Mouse (Mus musculus) kidney, embryonic 16.5 days (tissue): ENCODE results near the gene Stau1. TPM values are rescaled to one million over a fixed set of nuclear protein-coding genes. Genes with fewer than 3 reads are reported as not detected.

ENCODE experiments used
- ATAC-seq: fragments of 200-750 bp; cut with Nextera tagmentation; 2 replicates; pipeline ENCODE4 v1.8.0; 2017; ENCODE audit warnings: moderate TSS enrichment; ENCODE audit not compliant: low FRiP score, low TSS enrichment
- H3K27ac ChIP-seq: fragments of 300-500 bp; sonication (generic); 2 replicates; pipeline ENCODE4 v1.5.1; 2014; ENCODE audit warnings: low read length
- H3K27me3 ChIP-seq: fragments of 300-500 bp; sonication (generic); 2 replicates; pipeline ENCODE4 v1.6.1; 2014; ENCODE audit warnings: low read length, control low read depth, mixed read lengths; ENCODE audit not compliant: insufficient read depth
- H3K36me3 ChIP-seq: fragments of 300-500 bp; sonication (generic); 2 replicates; pipeline ENCODE4 v1.6.1; 2014; ENCODE audit warnings: low read length, control low read depth, mixed read lengths; ENCODE audit not compliant: insufficient read depth
- H3K4me1 ChIP-seq: fragments of 300-500 bp; sonication (generic); 2 replicates; pipeline ENCODE4 v1.6.1; 2014; ENCODE audit warnings: low read length, control low read depth, mixed read lengths; ENCODE audit not compliant: insufficient read depth
- H3K4me2 ChIP-seq: fragments of 300-500 bp; sonication (generic); replicated peaks from 2 replicates; pipeline ENCODE4 v1.6.1; 2014; ENCODE audit warnings: low read depth, low read length
- H3K4me3 ChIP-seq: fragments of 300-500 bp; sonication (generic); 2 replicates; pipeline ENCODE4 v1.5.1; 2014; ENCODE audit warnings: mild to moderate bottlenecking, low read length
- H3K9ac ChIP-seq: fragments of 300-500 bp; sonication (generic); replicated peaks from 2 replicates; pipeline ENCODE4 v1.6.1; 2014; ENCODE audit warnings: low read length
- H3K9me3 ChIP-seq: fragments of 300-500 bp; sonication (generic); 2 replicates; pipeline ENCODE4 v1.6.1; 2016; ENCODE audit warnings: low read length, control low read depth
- WGBS: fragments of 180-500 bp; shearing (Covaris S2); extraction: QIAGEN DNeasy Blood & Tissue Kit; methylation state at CpG from one replicate; pipeline ENCODE4 v1.1.7; 2014; 5-methylcytosine and 5-hydroxymethylcytosine counted together
- polyA plus RNA-seq: library from polyadenylated mRNA; unstranded; fragments of >200 nt; fragmentation: Nextera tagmentation; extraction: Ambion mirVana; gene quantifications from 2 replicates; pipeline ENCODE4 v1.2.1, GENCODE M21; 2015

Stau1 gene
- polyA plus RNA-seq, 1 experiment from 2014 or later = 92.0 TPM

DNA sequence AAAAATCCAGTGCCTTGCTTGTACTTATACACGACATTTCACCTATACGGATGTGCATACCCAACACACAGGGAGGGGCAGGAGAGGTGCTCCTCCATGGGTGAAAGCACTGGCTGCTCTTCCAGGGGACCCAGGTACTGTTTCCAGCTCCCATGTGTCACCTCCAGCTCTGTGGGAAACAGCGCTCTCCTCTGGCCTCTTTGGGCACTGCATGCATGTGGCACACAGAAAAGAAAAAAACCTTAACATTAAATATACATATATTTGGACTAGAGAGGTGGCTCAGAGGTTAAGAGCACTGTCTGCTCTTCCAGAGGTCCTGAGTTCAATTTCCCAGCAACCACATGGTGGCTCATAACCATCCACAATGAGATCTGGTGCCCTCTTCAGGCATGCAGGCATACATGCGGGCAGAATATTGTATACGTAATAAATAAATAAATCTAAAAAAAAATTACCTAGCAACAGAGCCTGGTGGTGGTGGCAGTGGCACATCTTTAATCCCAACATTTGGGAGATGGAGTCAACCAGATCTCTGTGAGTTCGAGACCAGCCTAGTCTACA, 92.3 kb downstream of the Stau1 start:
- no peak for ATAC-seq
- Histone ChIP-seq H3K4me3 (no peak overlapping the region), H3K9ac (no peak overlapping the region), H3K27me3 (no peaks in the 10 kb centered on the region), H3K36me3 (no peaks in the 10 kb centered on the region), H3K27ac (no peak overlapping the region), H3K9me3 (no peaks in the 10 kb centered on the region), H3K4me1 (peaks cover 13% of the 10 kb centered on the region), H3K4me2 (no peak overlapping the region)
- 93% methylated on average over 6 of the region's 6 CpGs for WGBS

DNA sequence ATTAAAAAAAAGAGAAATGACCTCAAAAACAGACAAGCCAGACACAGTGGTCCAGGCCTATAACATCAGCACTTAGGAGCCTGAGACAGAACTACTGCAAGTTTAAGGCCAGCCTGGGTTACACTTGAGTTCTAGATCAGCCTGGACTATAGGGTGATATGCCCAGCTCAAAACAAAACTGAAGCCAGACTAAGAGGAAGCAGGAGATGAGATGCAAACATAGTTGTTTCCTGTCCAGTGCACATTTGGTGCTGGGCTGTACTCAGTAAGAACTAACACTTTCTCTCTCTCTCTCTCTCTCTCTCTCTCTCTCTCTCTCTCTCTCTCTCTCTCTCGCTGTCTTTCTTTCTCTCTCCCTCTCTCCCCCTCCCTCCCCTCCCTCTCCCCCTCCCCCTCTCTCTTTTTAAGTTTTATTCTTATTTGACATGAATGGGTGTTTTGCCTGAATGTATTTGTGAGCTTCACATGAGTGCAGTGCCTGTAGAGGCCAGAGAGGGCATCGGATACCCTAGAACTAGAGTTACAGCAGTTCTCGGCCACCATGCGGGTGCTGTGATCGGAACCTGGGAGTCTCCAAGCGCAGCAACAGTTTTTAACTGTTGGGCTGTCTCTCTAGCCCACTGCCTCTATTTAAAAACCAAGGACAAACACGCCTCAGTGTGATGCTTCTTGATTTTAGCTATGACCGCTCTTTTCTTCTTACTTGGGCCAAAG, 95.2 kb downstream of the Stau1 start:
- Histone ChIP-seq H3K4me3 (no peak overlapping the region), H3K9ac (no peak overlapping the region), H3K4me1 (peaks cover 3% of the 10 kb centered on the region; the same call in 1 of the 2 replicates), H3K36me3 (no peaks in the 10 kb centered on the region), H3K9me3 (no peaks in the 10 kb centered on the region), H3K27ac (no peak overlapping the region), H3K27me3 (no peaks in the 10 kb centered on the region), H3K4me2 (no peak overlapping the region)
- WGBS = 92% methylated on average over 8 of the region's 8 CpGs
- no peak for ATAC-seq

DNA sequence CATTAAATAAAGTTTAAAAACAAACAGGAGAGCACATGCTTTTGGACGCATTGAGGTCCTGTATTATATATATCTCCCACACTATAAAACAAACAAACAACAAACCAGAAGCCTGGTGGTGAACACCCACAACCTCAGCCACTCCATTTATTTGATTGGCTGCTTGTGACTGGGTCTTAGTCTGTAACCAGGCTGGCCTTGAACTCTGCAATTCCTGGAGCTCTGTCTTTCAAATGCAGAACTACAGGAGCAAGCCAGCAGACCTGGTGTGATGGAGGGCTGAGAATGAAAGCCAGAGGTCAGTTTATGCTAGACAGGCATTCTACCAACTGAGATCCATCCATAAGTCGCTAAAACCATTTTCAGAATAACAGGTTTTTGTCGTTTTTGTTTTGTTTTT, 96.4 kb downstream of the Stau1 start:
- 0 out of 2 replicates have a peak, but pooled peaks cover 3% of the 10 kb centered on the region for H3K36me3 ChIP-seq
- no peaks in the 10 kb centered on the region for H3K4me1 ChIP-seq
- H3K9ac ChIP-seq = no peak overlapping the region
- 66% methylated on average over 3 of the region's 3 CpGs for WGBS
- no peak for ATAC-seq
- H3K9me3 ChIP-seq = no peaks in the 10 kb centered on the region
- no peak overlapping the region for H3K27ac ChIP-seq
- H3K4me3 ChIP-seq = no peak overlapping the region
- H3K27me3 ChIP-seq = no peaks in the 10 kb centered on the region
- H3K4me2 ChIP-seq = no peak overlapping the region

DNA sequence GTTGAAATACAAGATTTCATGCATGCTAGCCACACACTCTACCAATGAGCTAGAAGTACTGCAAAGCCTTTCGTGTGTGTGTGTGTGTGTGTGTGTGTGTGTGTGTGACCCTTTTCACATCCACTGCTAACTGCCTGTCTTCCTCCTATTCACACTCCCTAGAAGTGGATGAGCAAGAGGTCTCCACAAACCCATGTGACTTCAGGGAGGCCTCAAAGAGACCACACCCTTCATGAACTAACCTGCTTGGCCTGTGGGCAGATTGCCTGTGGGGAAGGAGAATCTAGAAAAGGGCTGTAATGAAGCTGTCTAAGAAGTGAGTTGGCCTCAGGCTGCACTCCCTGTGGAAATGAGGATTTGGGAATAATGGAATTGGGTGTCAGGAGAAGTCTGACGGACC, 96.9 kb downstream of the Stau1 start:
- H3K9me3 ChIP-seq = no peaks in the 10 kb centered on the region
- WGBS = 83% methylated on average over 2 of the region's 2 CpGs
- H3K9ac ChIP-seq = no peak overlapping the region
- no peak overlapping the region for H3K27ac ChIP-seq
- H3K4me1 ChIP-seq = no peaks in the 10 kb centered on the region
- ATAC-seq = no peak
- 0 out of 2 replicates have a peak, but pooled peaks cover 8% of the 10 kb centered on the region for H3K36me3 ChIP-seq
- H3K4me2 ChIP-seq = no peak overlapping the region
- H3K27me3 ChIP-seq = no peaks in the 10 kb centered on the region
- no peak overlapping the region for H3K4me3 ChIP-seq

Other genes starting within 250 kb of the Stau1 start
- 7.8 and 8.2 TPM in 2 replicates for gene Trp53rkb, start 203.8 kb downstream of the Stau1 start, polyA plus RNA-seq
- 4.6 and 4.9 TPM in 2 replicates for gene Arfgef2, start 190.7 kb downstream of the Stau1 start, polyA plus RNA-seq
- gene Cse1l, start 90.3 kb downstream of the Stau1 start, polyA plus RNA-seq = 135 and 140 TPM in 2 replicates
- 57.6 and 59.2 TPM in 2 replicates for gene Ddx27, start 18.9 kb upstream of the Stau1 start, polyA plus RNA-seq
- 11.8 TPM in 2 replicates for gene Znfx1, start 66.7 kb upstream of the Stau1 start, polyA plus RNA-seq
- gene Kcnb1, start 193.9 kb upstream of the Stau1 start, polyA plus RNA-seq = 1.1 and 1.2 TPM in 2 replicates
- gene Ptgis, start 244.3 kb upstream of the Stau1 start, polyA plus RNA-seq = 18.4 and 20.6 TPM in 2 replicates